Mouse (Mus musculus) hindbrain, postnatal 0 days (tissue): ENCODE data around the gene 2310011J03Rik. TPM values are rescaled to one million over a fixed set of nuclear protein-coding genes. Genes with fewer than 3 reads are reported as not detected.

Source experiments
- ATAC-seq: fragments of 200-750 bp; cut with Nextera tagmentation; 2 replicates; pipeline ENCODE4 v1.8.0; 2017; ENCODE audit warnings: mild to moderate bottlenecking, moderate TSS enrichment, moderate library complexity
- DNase-seq: peaks from one replicate; pipeline ENCODE4 v3.0.0-alpha.2; 2015; ENCODE audit warnings: low spot score
- H3K27ac ChIP-seq: fragments of 300-500 bp; sonication (generic); 2 replicates; pipeline ENCODE4 v1.5.1; 2014; ENCODE audit warnings: mild to moderate bottlenecking
- H3K27me3 ChIP-seq: fragments of 300-500 bp; sonication (generic); 2 replicates; pipeline ENCODE4 v1.6.1; 2014; ENCODE audit warnings: low read length, mixed read lengths; ENCODE audit not compliant: insufficient read depth
- H3K36me3 ChIP-seq: fragments of 300-500 bp; sonication (generic); 2 replicates; pipeline ENCODE4 v1.6.1; 2014; ENCODE audit warnings: low read length, mixed read lengths; ENCODE audit not compliant: insufficient read depth
- H3K4me1 ChIP-seq: fragments of 300-500 bp; sonication (generic); 2 replicates; pipeline ENCODE4 v1.6.1; 2014; ENCODE audit warnings: antibody characterized with exemption, low read length, mixed read lengths; ENCODE audit not compliant: insufficient read depth
- H3K4me2 ChIP-seq: fragments of 300-500 bp; sonication (generic); 2 replicates; pipeline ENCODE4 v1.6.1; 2014; ENCODE audit warnings: low read depth, mild to moderate bottlenecking, low read length, moderate library complexity, mixed read lengths
- H3K4me3 ChIP-seq: fragments of 300-500 bp; sonication (generic); 2 replicates; pipeline ENCODE4 v1.5.1; 2014; ENCODE audit warnings: low read length
- H3K9ac ChIP-seq: fragments of 300-500 bp; sonication (generic); replicated peaks from 2 replicates; pipeline ENCODE4 v1.6.1; 2014; ENCODE audit warnings: mild to moderate bottlenecking, low read length, moderate library complexity, mixed read lengths
- H3K9me3 ChIP-seq: fragments of 300-500 bp; sonication (generic); 2 replicates; pipeline ENCODE4 v1.6.1; 2016; ENCODE audit warnings: low read length, mixed read lengths
- CTCF ChIP-seq: IDR thresholded peaks from 2 replicates; pipeline ENCODE4 v1.5.1; 2016; ENCODE audit warnings: antibody characterized with exemption, control low read depth, low read depth
- WGBS: fragments of 180-500 bp; shearing (Covaris S2); extraction: QIAGEN DNeasy Blood & Tissue Kit; methylation state at CpG from one replicate; pipeline ENCODE4 v1.1.7; 2014; 5-methylcytosine and 5-hydroxymethylcytosine counted together
- polyA plus RNA-seq: library from polyadenylated mRNA; unstranded; fragments of >200 nt; fragmentation: Nextera tagmentation; extraction: Ambion mirVana; gene quantifications from 2 replicates; pipeline ENCODE4 v1.2.1, GENCODE M21; 2015
- total RNA-seq: library from RNA; depleted of rRNA; stranded (reverse); fragments of >200 nt; gene quantifications from 2 replicates; pipeline ENCODE4 v1.2.3, GENCODE M21; 2014

2310011J03Rik gene
- total and polyA plus RNA-seq, 2 experiments from 2014 or later: 35.7 to 36.0 TPM

GRCm38 (mm10) chr10:80324120-80325037 is 4.0 kb upstream of the 2310011J03Rik start:
- H3K4me2 ChIP-seq: peak overlapping the region; percentile 84
- no peak for TF ChIP-seq CTCF
- H3K4me3 ChIP-seq: peak overlapping the region; percentile 45
- DNase-seq (no peak), ATAC-seq (no peak)
- no peak overlapping the region for H3K9ac ChIP-seq
- 75% methylated on average over 17 of the region's 17 CpGs for WGBS
- H3K4me1 ChIP-seq: peaks cover 14% of the 10 kb centered on the region; the same call in 1 of the 2 replicates
- H3K9me3 ChIP-seq: no peaks in the 10 kb centered on the region
- no peak overlapping the region for H3K27ac ChIP-seq
- no peaks in the 10 kb centered on the region for H3K36me3 ChIP-seq
- H3K27me3 ChIP-seq: no peaks in the 10 kb centered on the region

GRCm38 (mm10) chr10:80323261-80324119 is 3.2 kb upstream of the 2310011J03Rik start:
- no peaks in the 10 kb centered on the region for H3K27me3 ChIP-seq
- WGBS: 2% methylated on average over 38 of the region's 46 CpGs
- no peaks in the 10 kb centered on the region for H3K9me3 ChIP-seq
- H3K36me3 ChIP-seq: no peaks in the 10 kb centered on the region
- H3K9ac ChIP-seq: peak overlapping the region; percentile 53
- peak; percentile 30; the same call in 1 of the 2 replicates for ATAC-seq
- peak overlapping the region; percentile 48; the same call in 1 of the 2 replicates for H3K27ac ChIP-seq
- H3K4me2 ChIP-seq: peak overlapping the region; percentile 84
- peaks cover 14% of the 10 kb centered on the region; the same call in 1 of the 2 replicates for H3K4me1 ChIP-seq
- no peak for TF ChIP-seq CTCF
- DNase-seq: peak; percentile 35
- H3K4me3 ChIP-seq: peak overlapping the region; percentile 45

- Histone ChIP-seq H3K27me3 (no peaks in the 10 kb centered on the region), H3K4me1 (peaks cover 14% of the 10 kb centered on the region; the same call in 1 of the 2 replicates), H3K9me3 (no peaks in the 10 kb centered on the region), H3K27ac (peak overlapping the region; percentile 48; the same call in 1 of the 2 replicates), H3K9ac (peak overlapping the region; percentile 53), H3K4me3 (peak overlapping the region; percentile 45), H3K4me2 (peak overlapping the region; percentile 84), H3K36me3 (no peaks in the 10 kb centered on the region)
- DNase-seq (no peak), ATAC-seq (peak; percentile 11; the same call in 1 of the 2 replicates)
- peak; percentile 39 for TF ChIP-seq CTCF
- 3% methylated on average over 28 of the region's 28 CpGs for WGBS
Observed at GRCm38 (mm10) chr10:80322811-80323211, 2.5 kb upstream of the 2310011J03Rik start.

- H3K4me2 ChIP-seq: no peak overlapping the region
- H3K4me3 ChIP-seq: no peak overlapping the region
- H3K9me3 ChIP-seq: no peaks in the 10 kb centered on the region
- 91% methylated on average over 21 of the region's 21 CpGs for WGBS
- no peak for TF ChIP-seq CTCF
- H3K27me3 ChIP-seq: no peaks in the 10 kb centered on the region
- ATAC-seq (no peak), DNase-seq (no peak)
- no peak overlapping the region for H3K9ac ChIP-seq
- no peaks in the 10 kb centered on the region for H3K36me3 ChIP-seq
- H3K27ac ChIP-seq: no peak overlapping the region; the same call in 1 of the 2 replicates
- peaks cover 14% of the 10 kb centered on the region; the same call in 1 of the 2 replicates for H3K4me1 ChIP-seq
Observed at GRCm38 (mm10) chr10:80321670-80322581, 1.6 kb upstream of the 2310011J03Rik start.

- H3K4me2 ChIP-seq: no peak overlapping the region
- 76% methylated on average over 6 of the region's 6 CpGs for whole genome bisulfite sequencing
- H3K36me3 ChIP-seq: 0 out of 2 replicates have a peak, but pooled peaks cover 3% of the 10 kb centered on the region
- H3K27me3 ChIP-seq: no peaks in the 10 kb centered on the region
- no peak overlapping the region for H3K27ac ChIP-seq
- H3K9ac ChIP-seq: no peak overlapping the region
- peaks cover 14% of the 10 kb centered on the region; the same call in 1 of the 2 replicates for H3K4me1 ChIP-seq
- no peak for TF ChIP-seq CTCF
- no peak overlapping the region for H3K4me3 ChIP-seq
- ATAC-seq (no peak), DNase-seq (no peak)
- no peaks in the 10 kb centered on the region for H3K9me3 ChIP-seq
Observed at GRCm38 (mm10) chr10:80321014-80321669, 805 bp upstream of the 2310011J03Rik start.
